Mouse (Mus musculus) forelimb bud, embryonic 11.5 days (tissue): ENCODE measurements at regions not wholly inside any gene's neighbourhood (a gene's known extent, or its start where the extent isn't known, plus 50 kb on each side); places are given as distances from the start of the nearest gene placed in this dataset.

Experiments
- DNase-seq: peaks from one replicate; pipeline ENCODE4 v3.0.0-alpha.2; 2012; ENCODE audit warnings: low read depth, low spot score

DNA sequence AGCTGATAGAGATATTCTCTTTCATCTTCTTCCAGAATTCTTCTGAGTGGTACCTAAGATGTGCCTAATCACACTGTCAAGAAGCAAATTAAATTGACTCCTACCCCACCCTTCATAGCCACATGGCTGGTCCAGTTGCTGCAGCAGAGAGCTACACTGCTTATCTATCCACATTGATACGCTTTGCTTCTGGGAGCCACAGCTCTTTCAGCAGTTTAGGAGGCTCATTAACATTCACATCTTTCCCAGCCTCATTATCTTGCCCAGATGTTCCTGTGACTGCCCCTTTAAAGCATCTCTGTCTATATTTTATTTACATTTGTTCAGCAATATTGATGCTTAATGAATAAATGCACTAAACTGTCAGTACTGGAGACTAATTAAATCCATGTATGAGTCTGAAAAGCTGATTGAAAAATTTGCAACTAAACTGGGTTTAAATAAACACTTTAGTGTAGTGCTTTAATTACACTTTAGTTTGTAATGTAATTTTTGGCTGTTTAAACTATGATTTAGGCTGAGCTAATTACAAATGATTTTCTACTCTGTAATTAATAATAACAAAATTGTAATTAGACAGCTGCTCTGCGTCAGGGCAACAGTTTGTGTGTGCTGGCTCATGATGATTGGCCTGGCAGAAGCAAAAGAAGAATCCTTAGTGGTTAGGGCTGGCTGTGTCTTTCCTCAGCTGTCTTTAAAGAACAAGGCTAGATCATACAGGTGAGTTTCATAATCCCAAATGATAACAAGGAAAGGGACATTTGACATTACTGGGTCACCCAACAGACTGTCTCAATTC lies 632.5 kb upstream of the Tle4 start:
- no peak for DNase-seq

DNA sequence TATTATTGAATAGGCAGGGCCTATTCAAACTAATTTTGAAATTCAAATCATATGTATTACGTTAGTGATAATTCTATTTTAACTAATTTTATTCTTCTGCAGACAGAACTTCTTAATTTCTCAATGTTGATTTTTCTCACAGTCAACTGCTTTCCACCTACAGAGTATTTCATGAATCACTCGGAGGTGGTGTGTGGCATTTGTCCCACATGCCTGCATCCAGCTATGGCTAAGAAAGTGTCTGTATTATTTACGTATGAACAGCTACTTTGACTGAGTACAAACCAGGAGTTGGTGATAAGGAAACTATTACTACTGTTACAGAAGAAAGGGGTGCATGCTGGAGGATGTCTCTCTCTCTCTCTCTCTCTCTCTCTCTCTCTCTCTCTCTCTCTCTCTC lies 619.5 kb upstream of the Tle4 start:
- no peak for DNase-seq

DNA sequence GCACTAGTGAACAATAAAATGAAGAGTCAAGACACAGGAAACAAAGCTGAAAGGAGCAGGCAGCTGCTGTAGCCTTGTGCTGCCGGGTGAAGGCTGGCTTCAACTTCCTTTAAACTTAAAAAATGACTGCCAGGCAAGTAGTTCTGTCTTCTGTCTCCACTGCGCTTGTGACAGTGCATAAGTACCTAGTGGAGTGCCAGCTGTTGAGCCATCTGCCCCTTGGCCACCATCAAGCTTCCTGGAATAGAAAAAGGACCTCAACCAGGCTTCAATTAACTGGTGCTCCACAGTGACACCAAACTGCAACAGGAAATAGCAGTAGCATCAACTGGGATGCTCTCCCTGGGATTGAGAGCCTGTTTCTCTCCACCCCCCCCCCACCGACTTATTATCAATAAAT lies 616.8 kb upstream of the Tle4 start:
- no peak for DNase-seq

DNA sequence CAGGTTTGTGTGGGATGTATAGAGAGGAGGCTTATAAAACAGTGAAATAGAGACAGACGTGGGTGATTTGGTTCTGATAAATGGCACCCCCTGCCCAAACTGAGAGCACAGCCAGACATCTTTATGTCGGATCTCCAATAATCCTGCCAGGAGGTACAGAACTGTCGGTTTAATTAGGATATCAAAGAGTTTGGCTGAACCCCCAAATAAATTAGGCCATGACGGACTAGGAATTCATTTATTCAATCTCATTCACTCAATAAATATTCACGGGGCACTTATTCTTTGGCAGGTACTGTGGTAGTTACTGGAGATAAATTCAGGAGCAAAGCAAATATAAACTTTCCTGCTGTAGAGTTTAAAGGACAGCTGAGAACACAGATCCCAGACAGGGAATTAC lies 615.0 kb upstream of the Tle4 start:
- no peak for DNase-seq

DNA sequence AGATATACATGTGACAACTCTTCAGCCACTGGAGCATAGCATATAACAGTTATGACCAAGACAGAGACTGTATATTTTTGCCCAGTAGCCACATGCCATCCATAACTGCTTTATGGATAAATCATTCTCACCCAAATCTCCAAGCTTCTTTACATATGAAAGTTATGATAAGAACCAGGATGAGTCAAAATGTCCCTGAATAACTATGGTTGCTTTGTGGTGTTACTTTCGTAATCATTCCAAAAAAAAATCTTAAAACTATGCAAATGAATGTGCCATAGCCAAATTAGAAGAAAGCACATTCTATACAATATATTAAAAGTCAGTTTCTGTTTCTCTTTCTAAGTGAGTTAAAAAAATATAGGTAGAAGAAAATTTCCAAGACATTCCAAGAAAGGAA lies 605.2 kb upstream of the Tle4 start:
- DNase-seq = no peak

DNA sequence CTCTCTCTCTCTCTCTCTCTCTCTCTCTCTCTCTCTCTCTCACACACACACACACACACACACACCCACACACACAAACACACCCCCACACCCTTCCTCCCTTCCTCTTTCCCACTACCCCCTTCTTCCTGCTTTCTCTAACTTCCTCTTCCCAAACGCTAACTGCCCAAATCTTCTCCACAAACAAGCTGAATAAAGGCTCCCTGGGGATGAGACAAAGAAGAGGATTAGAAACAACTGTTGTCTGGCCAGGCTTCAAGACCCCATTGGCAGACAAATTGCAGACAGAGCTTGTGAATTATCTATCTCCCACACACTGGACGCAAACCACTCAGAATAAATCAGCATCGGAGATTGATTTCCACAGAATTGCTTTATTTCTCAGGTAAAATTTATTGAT lies 603.4 kb upstream of the Tle4 start:
- DNase-seq = no peak

DNA sequence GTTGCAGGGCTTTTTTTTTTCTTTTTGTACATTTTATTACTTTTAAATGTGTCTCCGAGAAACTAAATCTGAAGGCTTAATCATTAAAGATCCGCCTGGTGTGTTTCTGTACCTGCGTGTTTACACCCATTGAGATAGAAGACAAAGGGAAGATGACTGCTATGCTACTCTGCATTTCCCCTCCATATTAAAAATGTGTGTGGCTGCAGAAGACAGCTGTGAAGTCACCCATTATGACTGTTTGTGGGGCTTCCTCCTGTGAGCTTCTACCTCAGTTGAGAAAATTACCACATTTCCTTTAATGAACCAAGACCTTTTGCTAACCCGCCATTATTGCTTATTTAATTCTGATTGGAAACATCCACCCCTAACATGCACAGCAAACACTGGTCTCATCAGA lies 602.9 kb upstream of the Tle4 start:
- no peak for DNase-seq

DNA sequence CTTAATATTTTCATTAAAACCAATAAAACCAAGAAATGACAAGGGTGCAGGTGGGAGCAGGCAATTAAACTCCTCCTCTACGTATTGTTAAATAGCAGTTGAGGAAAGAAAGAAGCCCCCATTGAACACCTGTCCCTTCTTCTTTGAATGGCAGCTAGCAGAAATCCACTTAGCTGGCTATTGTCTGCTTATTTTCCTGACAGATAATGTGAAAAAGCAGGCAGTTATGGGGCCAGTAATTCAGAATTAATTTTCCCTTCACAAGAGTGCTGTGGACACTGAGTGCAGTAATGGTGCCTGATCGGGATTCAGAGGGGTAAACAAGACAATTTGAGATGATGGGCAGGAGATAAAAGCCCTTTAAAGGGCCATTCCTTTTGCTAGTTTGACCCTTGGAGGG lies 602.5 kb upstream of the Tle4 start:
- no peak for DNase-seq

DNA sequence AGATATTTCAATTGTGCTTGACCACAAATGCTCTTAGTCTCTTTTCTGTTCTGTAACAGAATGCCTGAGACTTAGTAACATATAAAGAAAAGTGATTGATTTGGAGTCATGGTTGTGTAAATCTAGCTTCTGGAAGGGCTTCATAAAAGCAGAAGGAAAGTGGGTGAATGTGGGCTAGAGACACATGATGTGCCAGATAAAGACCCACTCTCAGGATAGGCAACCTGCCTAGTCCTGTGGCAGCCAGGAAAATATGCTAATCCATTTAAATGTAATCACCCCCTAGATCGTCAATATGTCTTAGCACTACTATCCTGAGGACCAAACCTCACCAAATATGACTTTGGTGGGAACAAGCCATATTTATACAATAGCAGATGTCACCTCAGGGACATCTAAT lies 601.8 kb upstream of the Tle4 start:
- DNase-seq = no peak

DNA sequence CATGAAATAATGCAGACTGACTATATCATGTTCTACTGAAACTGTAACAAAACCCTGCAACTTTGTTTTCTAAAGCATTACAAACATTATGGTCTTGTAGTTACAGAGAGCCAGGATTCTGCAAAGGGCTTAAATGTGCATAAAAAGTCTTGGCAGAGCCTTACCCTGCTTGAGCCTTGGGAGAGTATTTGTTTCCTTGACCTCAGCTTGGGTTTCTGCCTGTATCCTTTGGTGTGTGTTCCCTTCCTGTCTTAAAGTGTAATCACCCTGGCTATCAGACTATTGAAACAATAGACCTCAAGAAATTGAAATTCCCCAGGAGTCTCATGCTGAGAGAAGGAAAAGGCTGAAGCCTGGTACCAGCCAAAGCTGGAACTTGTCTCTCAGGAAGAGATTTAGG lies 577.4 kb upstream of the Tle4 start:
- DNase-seq = no peak

DNA sequence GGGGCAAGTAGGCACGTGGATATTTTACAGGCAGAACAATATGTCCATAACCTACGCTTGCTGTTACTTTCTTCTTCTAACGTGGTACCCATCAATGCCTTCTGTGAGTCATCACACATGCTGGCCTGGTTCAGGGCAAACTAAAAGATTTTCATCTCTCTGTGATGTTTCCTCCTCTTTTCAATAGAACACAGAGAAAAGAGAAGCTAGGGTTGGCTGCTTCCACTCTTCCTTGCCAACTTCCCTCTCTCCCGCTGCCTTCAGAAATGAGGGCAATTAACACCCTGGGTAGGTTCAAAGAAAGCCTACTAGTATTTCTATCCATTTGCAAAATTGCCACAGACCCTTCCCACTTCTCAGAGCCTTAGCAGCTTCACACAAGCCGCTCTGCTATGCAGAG lies 575.5 kb upstream of the Tle4 start:
- peak; percentile 7 for DNase-seq

DNA sequence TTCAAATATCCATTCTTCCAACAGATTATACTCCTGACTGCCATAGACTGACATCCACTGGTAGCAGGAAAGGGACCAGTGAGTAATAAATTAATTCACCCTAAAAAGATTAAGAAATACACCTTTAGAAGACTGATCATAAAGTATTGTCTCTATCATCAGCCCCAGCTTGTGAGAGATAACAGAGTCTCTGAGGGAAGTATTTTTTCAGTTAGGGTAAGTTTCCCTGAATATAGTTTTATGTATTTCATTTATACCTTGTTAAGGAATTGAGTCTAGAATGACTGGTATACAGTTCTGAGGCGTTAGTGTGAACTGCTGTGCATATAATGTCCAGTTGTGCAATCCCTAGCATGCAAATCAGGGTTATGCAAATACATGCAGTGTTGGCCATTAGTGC lies 569.3 kb upstream of the Tle4 start:
- no peak for DNase-seq

DNA sequence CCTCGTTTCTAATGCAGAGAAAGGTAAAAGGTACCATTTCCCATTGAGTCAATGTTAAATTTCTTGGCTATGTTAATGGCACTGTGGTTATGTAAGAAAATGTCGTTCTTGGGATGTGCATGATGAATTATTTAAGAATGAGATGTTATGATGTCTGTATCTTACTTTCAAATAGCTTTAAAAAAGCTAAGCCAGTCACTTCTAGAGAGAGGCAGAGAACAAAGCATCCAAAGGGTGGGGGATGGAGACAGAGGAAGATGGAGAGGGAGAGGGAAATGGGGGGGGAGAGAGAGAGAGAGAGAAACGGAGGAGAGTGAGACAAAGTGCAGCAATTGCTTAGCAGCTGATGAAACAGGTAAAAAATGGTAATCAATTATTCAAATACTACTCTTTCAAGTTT lies 562.8 kb upstream of the Tle4 start:
- DNase-seq = no peak

DNA sequence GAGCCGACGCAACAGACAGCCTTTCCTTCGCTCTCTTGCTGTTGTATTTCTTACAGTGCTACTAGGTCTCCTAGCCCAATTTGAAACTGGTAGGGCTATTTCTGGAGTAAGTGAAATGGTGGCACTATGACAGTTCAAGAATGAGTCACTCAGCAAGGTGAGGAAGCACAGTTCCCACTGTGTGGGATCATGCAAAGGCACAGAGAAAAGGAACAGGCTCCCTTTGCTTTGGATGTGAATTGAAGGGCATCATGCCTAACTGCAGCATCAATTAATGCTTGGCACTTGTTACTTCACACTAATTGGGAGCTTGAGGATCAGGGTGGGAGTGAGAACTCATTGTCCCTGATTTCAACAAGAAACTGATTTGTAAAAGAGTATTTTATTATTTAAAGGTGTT lies 560.8 kb upstream of the Tle4 start:
- DNase-seq = no peak

DNA sequence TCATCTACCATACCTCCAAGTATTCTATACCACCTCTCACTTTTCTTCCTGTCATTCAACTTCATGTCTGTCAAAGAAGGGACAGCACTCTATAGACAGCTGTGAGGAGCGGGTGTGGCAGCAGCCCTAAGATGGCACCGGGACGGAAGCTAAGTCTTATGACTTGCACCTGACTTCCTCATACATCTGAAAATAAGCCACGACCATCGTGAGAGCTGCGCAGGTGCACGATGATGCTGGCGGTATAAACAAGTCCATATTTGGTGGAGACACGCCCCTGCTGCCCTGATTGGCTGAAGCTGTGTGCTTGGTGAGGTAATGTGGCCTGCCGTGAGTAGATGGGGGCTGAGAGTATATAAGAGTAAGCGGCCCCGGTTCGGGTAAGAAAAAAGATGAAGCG lies 560.3 kb upstream of the Tle4 start:
- DNase-seq = no peak

DNA sequence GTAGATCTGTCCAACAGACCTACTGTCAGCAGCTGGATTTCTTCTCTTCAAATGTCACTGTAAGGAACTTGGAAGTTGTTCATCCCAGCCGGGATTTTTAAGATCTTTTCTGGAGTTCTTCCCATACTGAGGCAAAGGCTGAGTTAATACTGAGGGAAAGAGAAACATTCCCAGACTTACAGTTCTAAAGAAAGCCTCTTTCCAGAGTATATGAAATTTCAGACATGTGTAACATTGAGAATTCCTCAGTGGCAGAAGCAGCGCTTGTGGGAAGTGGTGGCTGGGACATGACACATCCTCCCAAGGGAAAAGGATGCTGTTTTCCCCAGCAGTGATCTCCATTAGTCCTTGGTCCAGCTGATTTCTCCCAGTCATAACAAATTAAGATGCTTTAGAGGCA lies 556.8 kb upstream of the Tle4 start:
- DNase-seq = no peak

DNA sequence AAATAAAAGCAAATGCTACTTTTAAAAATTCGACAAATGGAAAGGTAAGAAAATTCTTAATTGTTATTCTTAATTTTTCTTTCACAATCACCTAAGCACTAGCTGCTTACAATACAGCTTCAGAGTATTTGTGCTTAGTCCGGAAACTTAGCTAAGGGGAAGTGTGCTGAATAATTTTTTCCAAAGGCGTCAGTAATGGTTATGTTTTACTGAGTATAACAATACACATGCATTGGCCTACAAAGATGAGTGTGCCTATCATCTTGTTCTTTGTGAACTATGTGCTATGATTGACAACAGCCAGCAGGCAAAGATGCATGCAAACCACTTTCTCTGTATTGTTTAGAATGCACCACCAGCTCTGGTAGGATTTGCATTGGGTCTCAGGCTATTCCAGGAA lies 548.5 kb upstream of the Tle4 start:
- no peak for DNase-seq

DNA sequence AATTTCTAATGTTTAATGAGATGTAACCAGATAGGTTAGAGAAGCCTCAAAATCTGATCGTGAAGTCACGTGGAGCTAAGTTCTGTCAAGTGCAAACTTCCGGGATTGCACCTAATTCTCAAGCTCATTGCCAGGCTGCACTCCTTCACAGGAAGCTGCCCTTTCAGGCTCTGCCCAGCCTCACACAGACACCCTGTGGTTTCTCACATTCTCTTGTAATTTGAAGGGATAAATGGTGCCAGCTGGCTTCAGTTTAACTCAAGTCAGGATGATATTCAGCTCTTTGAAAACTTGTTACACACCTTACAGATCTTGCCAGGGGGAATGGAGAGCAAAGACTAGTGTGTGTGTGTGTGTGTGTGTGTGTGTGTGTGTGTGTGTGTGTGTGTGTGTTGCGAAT lies 529.3 kb upstream of the Tle4 start:
- peak; percentile 14 for DNase-seq

DNA sequence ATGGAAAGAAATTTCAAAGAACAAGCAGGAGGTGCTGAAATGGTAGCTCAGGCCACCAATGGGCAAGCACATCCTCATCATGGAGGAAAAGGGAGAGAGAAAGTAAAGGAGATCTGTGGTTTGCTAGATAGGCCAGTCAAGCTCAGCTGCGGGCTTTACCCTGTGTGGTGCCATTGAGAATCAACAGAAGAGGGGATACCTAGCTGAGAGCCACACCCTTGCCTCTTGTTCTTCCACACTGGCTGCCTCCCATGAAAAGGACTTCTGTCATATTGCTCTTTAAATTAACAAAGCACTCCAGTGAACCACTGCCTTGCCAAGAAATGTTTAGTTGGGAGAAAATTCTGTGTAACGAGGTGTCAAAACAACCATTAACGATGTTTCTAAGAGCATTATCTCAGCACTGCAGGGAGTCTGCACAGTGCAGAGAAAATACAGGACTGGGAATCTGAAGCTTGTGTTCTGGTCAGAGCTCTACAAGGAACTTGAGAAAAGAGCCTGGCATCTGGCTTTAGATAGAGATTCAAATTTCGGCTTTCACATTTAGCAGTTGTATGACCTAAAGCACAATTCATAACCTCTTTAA lies 510.7 kb upstream of the Tle4 start:
- DNase-seq = no peak

DNA sequence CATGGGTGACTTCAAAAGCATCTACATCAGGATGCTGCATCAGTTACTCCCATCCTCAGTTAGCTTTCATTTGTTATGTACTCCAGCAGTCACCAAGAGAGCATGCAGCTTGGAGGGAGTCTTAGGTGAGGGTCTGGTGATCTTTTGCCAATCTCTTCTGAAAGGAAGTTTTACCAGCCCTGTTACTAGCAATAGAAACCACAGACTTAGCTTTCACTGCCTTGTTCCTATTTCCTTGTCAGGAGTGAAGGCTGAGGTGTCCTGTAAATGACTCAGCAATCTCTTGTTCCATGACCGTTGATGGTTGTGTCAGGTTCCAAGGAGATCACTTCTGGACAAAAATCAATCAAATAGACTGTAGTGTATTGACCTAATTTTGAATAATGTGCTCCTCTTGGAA lies 497.2 kb upstream of the Tle4 start:
- DNase-seq = no peak

DNA sequence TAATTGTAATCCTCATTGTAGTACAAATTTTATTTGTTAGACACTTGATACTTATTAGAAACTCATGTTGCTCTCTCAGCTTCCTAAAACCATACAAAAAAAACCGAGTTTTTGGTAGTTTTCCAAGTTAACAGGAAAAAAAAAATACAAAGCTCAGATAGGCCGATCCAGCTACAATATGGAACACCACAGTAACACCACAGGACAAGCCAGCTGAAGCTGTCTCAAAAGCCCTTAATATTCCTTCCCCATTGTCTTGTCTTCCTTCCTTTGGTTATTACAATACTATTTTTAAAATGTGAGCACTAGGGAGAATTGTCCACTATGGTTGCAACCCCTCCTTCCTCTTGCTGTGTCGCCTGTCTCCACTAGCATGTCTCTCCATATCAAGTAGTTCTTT lies 495.7 kb upstream of the Tle4 start:
- no peak for DNase-seq

DNA sequence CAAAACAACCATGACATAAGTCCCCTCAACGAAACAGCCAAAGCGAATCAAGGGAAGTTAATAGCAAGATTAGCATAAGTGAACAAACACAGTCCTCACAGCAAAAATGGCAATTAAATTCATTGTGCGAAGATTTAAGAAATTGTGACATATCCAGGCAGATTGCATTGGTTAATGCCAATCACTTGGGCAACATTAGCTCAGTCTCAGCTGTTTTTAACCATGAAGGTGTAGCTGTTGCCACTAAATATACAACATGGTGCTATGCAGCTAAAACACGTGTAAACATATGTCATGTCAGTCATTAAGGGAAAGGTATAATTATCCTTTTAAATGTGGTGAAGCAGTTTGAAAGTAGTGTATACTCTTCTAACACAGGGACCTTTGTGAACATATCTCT lies 482.8 kb upstream of the Tle4 start:
- no peak for DNase-seq

DNA sequence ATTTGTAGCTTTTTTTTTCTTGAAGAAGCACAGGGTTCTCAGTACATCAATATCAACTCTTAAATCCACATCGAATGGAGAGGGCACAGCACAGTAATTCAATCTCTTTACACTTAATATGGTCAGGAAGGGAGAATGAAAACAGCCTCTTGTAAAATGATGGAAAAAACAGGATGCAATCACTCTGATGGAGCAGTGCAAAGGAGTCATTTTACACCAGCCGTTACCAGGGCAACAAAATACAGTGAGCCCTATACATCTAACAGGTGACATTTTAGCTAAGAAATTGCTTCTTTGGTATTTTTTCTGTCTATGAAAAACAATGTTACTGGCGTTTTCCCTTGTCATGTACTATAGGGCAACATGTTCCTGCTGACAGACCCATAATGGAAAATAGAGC lies 459.9 kb upstream of the Tle4 start:
- DNase-seq = peak; percentile 44

DNA sequence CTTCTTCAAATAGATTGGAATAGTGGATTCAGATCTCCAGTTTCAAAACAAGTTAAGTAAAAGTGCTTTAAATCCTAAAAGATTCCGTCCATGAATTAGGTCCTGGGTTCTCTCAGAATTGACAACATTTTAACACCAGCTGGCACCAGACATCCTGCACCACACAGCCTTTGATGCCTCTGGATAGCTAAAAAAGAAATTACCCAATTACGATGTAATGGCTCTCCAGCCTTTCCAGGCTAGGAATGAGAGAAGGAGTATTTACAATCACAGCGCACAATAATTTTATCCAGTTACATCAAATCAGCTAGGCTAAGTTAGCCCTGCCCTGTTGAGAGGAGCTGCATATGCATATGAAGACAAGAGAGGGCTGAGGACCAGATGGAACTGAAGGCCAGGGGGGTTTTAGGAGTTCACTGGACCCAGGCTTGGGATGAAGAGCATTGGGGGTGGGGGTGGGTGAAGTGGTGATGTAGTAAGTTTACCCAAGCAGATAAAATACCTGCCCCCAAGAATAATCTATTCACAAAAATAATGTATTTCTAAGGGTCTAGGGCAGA lies 455.8 kb upstream of the Tle4 start:
- DNase-seq = no peak
